Mouse (Mus musculus) gastrocnemius, adult 2 months (tissue): Measurements from ENCODE around the gene Naa80. TPM values are rescaled to one million over a fixed set of nuclear protein-coding genes. Genes with fewer than 3 reads are reported as not detected.
A peak's percentile ranks its signal among the peaks of the same experiment; 100 is the strongest.

Source experiments
- DNase-seq: peaks from one replicate; pipeline ENCODE4 v3.0.0; 2022
- H3K27ac ChIP-seq: fragments of 200-600 bp; 2 replicates; pipeline ENCODE4 v1.8.1; 2022; ENCODE audit warnings: mild to moderate bottlenecking
- H3K4me3 ChIP-seq: fragments of 200-600 bp; 2 replicates; pipeline ENCODE4 v1.8.1; 2022; ENCODE audit warnings: mild to moderate bottlenecking, moderate library complexity
- CTCF ChIP-seq: fragments of 200-600 bp; IDR thresholded peaks from 2 replicates; pipeline ENCODE4 v1.8.1; 2022; ENCODE audit warnings: antibody characterized with exemption, mild to moderate bottlenecking, moderate library complexity
- intact Hi-C: fragments of 180-260 bp; cut with DNase I; formaldehyde crosslinking; loops from one replicate; pipeline ENCODE4 v1.15.1; 2025
- total RNA-seq, 2 experiments: library from RNA; stranded (reverse); gene quantifications; 2 replicates each; pipeline ENCODE4 v1.2.3; 2021

Naa80 gene
- total RNA-seq, 2 experiments from 2014 or later, result 11.8 to 14.7 TPM

GRCm38 (mm10) chr9:107624539-107624938, 45.9 kb downstream of the Naa80 start:
- Histone ChIP-seq H3K27ac (peak overlapping the region; percentile 94), H3K4me3 (peak overlapping the region; percentile 51)
- intact Hi-C loops, result no loop called here
- TF ChIP-seq CTCF, result no peak
- DNase-seq, result no peak

GRCm38 (mm10) chr9:107624951-107625350, 46.3 kb downstream of the Naa80 start:
- intact Hi-C loops, result no loop called here
- no peak for TF ChIP-seq CTCF
- Histone ChIP-seq H3K4me3 (peak overlapping the region; percentile 51), H3K27ac (peak overlapping the region; percentile 94)
- no peak for DNase-seq

- TF ChIP-seq CTCF, result peak; percentile 39
- H3K4me3 ChIP-seq, result peak overlapping the region; percentile 51
- DNase-seq, result no peak
- peak overlapping the region; percentile 94 for H3K27ac ChIP-seq
- intact Hi-C loops, result loop anchor here (1.0 kb wide), 1 partner anchor 19 kb away; no protein-coding TSS in a partner anchor
Measured at GRCm38 (mm10) chr9:107625351-107626128, 46.9 kb downstream of the Naa80 start.

- peak overlapping the region; percentile 94 for H3K27ac ChIP-seq
- intact Hi-C loops, result loop anchor here (1.0 kb wide), 1 partner anchor 18 kb away; no protein-coding TSS in a partner anchor
- H3K4me3 ChIP-seq, result peak overlapping the region; percentile 98
- no peak for DNase-seq
- no peak for TF ChIP-seq CTCF
Measured at GRCm38 (mm10) chr9:107626158-107626843, 47.6 kb downstream of the Naa80 start.

- DNase-seq, result peak; percentile 90
Measured at GRCm38 (mm10) chr9:107626844-107627277, 48.2 kb downstream of the Naa80 start.

GRCm38 (mm10) chr9:107627387-107628255, 48.9 kb downstream of the Naa80 start:
- Histone ChIP-seq H3K4me3 (peak overlapping the region; percentile 98), H3K27ac (peak overlapping the region; percentile 94)
- TF ChIP-seq CTCF, result no peak
- DNase-seq, result no peak
- intact Hi-C loops, result no loop called here

More at GRCm38 (mm10) chr9:107626844-107627277, 48.2 kb downstream of the Naa80 start:
- intact Hi-C loops, result loop anchor here (1.0 kb wide), 1 partner anchor 17 kb away; no protein-coding TSS in a partner anchor
- Histone ChIP-seq H3K4me3 (peak overlapping the region; percentile 98), H3K27ac (peak overlapping the region; percentile 94)
- TF ChIP-seq CTCF, result peak; percentile 93

GRCm38 (mm10) chr9:107628721-107629410, 50.2 kb downstream of the Naa80 start:
- peak overlapping the region; percentile 98 for H3K4me3 ChIP-seq
- TF ChIP-seq CTCF, result no peak
- intact Hi-C loops, result no loop called here
- peak; percentile 60 for DNase-seq
- peak overlapping the region; percentile 94 for H3K27ac ChIP-seq

GRCm38 (mm10) chr9:107629411-107629730, 50.7 kb downstream of the Naa80 start:
- Histone ChIP-seq H3K27ac (peak overlapping the region; percentile 94), H3K4me3 (peak overlapping the region; percentile 98)
- intact Hi-C loops, result no loop called here
- TF ChIP-seq CTCF, result no peak
- no peak for DNase-seq

GRCm38 (mm10) chr9:107629901-107630425, 51.3 kb downstream of the Naa80 start:
- peak overlapping the region; percentile 94 for H3K27ac ChIP-seq
- H3K4me3 ChIP-seq, result peak overlapping the region; percentile 98
- intact Hi-C loops, result no loop called here
- no peak for TF ChIP-seq CTCF
- DNase-seq, result no peak

- intact Hi-C loops, result no loop called here
- no peak for TF ChIP-seq CTCF
- peak; percentile 54 for DNase-seq
- peak overlapping the region; percentile 94 for H3K27ac ChIP-seq
- peak overlapping the region; percentile 98 for H3K4me3 ChIP-seq
Measured at GRCm38 (mm10) chr9:107630576-107630975, 51.9 kb downstream of the Naa80 start.

- TF ChIP-seq CTCF, result no peak
- intact Hi-C loops, result no loop called here
- no peak for DNase-seq
- Histone ChIP-seq H3K27ac (peak overlapping the region; percentile 94), H3K4me3 (peak overlapping the region; percentile 98)
Measured at GRCm38 (mm10) chr9:107631311-107631826, 52.7 kb downstream of the Naa80 start.
